Mouse (Mus musculus) E14TG2a.4 (cell line): ENCODE results near the gene Gm20683.

Experiments used
- CTCF ChIP-seq: conservative IDR thresholded peaks from 2 replicates; pipeline ENCODE4 v1.5.1; 2014; ENCODE audit warnings: low read length
- NANOG ChIP-seq: IDR thresholded peaks from 2 replicates; pipeline ENCODE4 v1.6.1; 2014; ENCODE audit warnings: borderline replicate concordance, low read length, mixed read lengths
- POU5F1 ChIP-seq: IDR thresholded peaks from 2 replicates; pipeline ENCODE4 v1.6.1; 2014; ENCODE audit warnings: low read length, borderline replicate concordance

DNA sequence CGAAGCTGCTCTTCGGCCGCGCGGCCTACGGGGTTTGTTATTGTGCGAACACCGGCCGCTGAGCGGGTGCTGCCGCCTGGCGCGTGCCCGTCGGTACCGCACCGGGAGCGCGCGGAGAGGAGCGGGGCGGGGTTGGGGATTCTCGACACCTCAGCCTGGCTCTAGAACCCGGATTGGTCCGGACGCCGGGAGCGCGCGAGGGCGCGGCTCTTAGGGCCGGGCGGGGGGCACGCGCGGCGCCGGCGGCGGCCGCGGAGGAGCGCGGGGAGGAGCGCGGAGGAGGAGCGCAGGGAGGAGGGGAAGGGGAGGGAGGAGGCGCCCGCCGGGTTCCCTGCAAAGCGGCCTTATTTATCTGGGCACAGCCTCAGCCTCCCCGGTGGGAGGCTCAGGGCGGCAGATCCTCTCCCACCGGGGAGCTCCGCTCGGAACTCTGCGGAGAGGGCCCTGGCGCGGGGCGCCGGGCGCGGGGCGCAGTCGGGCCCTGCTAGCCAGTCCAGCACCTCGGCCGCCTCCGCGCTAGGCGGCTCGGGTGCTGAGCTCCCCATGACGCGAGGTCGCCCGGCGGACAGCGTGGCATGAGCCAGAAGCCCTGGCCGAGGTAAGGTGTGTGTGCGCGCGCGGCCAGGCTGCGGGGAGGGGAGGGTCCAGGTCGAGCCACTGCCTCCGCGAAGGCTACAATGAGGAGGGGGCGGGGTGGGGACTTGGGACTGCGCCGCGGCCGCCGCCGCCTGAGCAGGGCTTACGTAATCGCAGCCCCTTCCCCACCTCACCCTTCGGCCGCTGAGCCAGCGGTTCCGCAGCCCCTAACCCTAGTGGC, 32.6 kb downstream of the Gm20683 start, which contains the start of gene Fbxl16:
- TF ChIP-seq CTCF (no peak), NANOG (no peak), POU5F1 (no peak)
